Mouse (Mus musculus): ENCODE data around the gene Wdr18. TPM values are rescaled to one million over a fixed set of nuclear protein-coding genes. Genes with fewer than 3 reads are reported as not detected.
A peak's percentile ranks its signal among the peaks of the same experiment; 100 is the strongest.

The Wdr18 gene
- polyA plus RNA-seq, 1 experiment: 63.2 TPM

GRCm38 (mm10) chr10:79926491-79927323, 33.2 kb upstream of the Wdr18 start, which contains the start of gene Arid3a:
Arid3a (plus strand) TSS chr10:79927043.
- Histone ChIP-seq H3K4me3 (ENCODE audit: insufficient read depth, low read length) (peak within 1 kb of the TSS; percentile 80), H3K4me1 (ENCODE audit: control insufficient read depth, insufficient read depth, low read length) (no peaks in the 10 kb centered on the region), H3K27ac (ENCODE audit: insufficient read depth, low read length) (peak within 1 kb of the TSS; percentile 48)
- no peak for TF ChIP-seq POLR2A (IDR thresholded peaks at IDR 0.05; ENCODE audit: extremely low read depth, insufficient read depth, low read length)

- Histone ChIP-seq H3K4me3 (ENCODE audit: insufficient read depth, low read length) (peak overlapping the region; percentile 80), H3K4me1 (ENCODE audit: control insufficient read depth, insufficient read depth, low read length) (no peaks in the 10 kb centered on the region), H3K27ac (ENCODE audit: insufficient read depth, low read length) (peak overlapping the region; percentile 25)
- no peak for TF ChIP-seq POLR2A (IDR thresholded peaks at IDR 0.05; ENCODE audit: extremely low read depth, insufficient read depth, low read length)
- no peak for TF ChIP-seq CTCF (IDR thresholded peaks at IDR 0.05; ENCODE audit: extremely low read depth, insufficient read depth, low read length)
Observed at GRCm38 (mm10) chr10:79927324-79928029, 32.5 kb upstream of the Wdr18 start.

GRCm38 (mm10) chr10:79928030-79928694, 31.8 kb upstream of the Wdr18 start:
- Histone ChIP-seq H3K4me1 (ENCODE audit: control insufficient read depth, insufficient read depth, low read length) (no peaks in the 10 kb centered on the region), H3K4me3 (ENCODE audit: insufficient read depth, low read length) (peak overlapping the region; percentile 80), H3K27ac (ENCODE audit: insufficient read depth, low read length) (0 out of 2 replicates have a peak overlapping the region, but pooled peaks have one; percentile 25)
- TF ChIP-seq CTCF (IDR thresholded peaks at IDR 0.05; ENCODE audit: extremely low read depth, insufficient read depth, low read length): no peak
- no peak for TF ChIP-seq POLR2A (IDR thresholded peaks at IDR 0.05; ENCODE audit: extremely low read depth, insufficient read depth, low read length)

DNA sequence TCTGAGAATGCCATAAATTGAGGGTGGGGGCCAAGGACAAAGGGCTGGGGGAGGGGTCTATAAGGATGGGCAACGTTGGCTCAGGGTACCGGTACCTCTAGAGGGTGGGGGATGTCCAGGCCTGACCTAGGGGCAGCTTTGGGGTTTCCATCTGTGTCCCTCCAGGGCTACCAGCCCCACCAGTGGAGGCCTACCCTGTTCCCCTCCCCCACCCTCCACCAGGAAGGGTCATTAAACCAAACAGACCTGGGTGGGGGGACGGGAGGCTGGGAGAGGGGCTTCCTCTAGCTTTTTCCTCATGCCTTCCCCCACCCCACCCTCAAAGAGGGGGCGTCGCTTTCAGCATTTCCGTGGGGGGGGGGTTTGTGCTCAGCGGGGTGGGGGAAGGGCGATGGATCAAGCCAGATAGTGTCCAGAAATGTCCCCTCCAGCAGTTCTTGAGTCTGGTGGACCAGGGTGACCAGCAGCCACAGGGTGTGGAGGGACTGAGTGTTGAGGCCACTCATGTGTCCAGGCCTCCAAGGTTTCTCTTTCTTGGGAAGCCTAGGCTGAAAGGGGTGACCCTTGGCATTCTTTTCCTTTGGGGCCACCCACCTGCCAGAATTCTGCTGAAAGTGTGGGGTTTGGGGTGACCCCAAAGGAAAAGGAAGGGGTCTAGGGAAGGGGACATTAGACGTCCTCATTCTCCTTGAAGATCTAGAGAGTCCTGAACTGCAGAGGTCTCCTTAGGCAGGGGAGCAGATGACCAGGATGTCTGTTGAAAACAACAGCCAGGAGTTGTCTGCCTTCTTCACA, 30.8 kb upstream of the Wdr18 start:
- no peak overlapping the region for H3K27ac ChIP-seq (ENCODE audit: insufficient read depth, low read length)

DNA sequence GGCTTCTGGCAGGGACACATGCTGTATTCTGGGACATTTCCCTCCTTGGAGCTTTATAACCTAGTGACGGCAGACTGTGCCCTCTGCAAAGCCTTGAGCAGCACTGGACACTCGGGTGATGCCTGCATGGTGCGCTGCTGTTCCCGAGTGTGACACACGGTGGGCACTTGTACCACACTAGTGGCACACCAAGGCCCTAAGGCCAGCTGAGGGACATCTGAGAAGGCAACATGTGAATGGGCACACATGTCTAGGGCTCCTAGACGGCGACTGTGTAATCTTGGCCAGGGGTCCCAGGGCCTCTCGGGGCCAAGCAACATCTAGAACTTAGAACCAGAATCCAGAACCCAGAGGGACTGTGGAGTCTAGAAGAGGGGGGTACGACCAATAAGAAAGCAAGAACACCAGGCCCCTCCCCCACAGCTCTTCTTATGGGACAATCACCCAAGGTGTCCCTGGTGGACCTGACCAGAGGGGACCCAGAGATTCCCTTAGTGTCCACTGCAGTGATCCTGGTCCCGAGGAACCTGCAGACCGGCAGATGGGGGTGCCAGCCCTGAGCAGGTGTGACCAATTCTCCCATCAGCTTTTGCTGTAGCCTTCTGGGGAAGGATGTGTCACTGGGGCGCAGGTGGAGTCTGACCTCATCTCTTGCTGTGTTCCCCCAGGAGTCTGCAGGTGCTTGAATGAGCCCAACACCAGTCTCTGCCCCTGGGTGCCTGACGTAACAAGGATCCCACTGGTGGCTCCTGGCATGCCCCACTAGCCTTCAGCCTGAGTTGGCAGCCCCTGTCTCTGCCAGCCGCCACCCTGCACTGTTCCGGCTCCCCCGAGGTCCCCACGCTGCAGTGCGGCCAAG, 29.8 kb upstream of the Wdr18 start:
- Histone ChIP-seq H3K4me1 (ENCODE audit: control insufficient read depth, insufficient read depth, low read length) (no peaks in the 10 kb centered on the region), H3K27ac (ENCODE audit: insufficient read depth, low read length) (no peak overlapping the region), H3K4me3 (ENCODE audit: insufficient read depth, low read length) (no peak overlapping the region)
- TF ChIP-seq POLR2A (IDR thresholded peaks at IDR 0.05; ENCODE audit: extremely low read depth, insufficient read depth, low read length): no peak
- TF ChIP-seq CTCF (IDR thresholded peaks at IDR 0.05; ENCODE audit: extremely low read depth, insufficient read depth, low read length): no peak

More for the DNA sequence above, 30.8 kb upstream of the Wdr18 start:
- TF ChIP-seq POLR2A (IDR thresholded peaks at IDR 0.05; ENCODE audit: extremely low read depth, insufficient read depth, low read length) (no peak), CTCF (IDR thresholded peaks at IDR 0.05; ENCODE audit: extremely low read depth, insufficient read depth, low read length) (no peak)
- H3K4me1 ChIP-seq (ENCODE audit: control insufficient read depth, insufficient read depth, low read length): no peaks in the 10 kb centered on the region
- H3K4me3 ChIP-seq (ENCODE audit: insufficient read depth, low read length): peak overlapping the region; percentile 80; the same call in 1 of the 2 replicates

GRCm38 (mm10) chr10:79930826-79931186, 29.1 kb upstream of the Wdr18 start:
- TF ChIP-seq CTCF (IDR thresholded peaks at IDR 0.05; ENCODE audit: extremely low read depth, insufficient read depth, low read length) (no peak), POLR2A (IDR thresholded peaks at IDR 0.05; ENCODE audit: extremely low read depth, insufficient read depth, low read length) (no peak)
- Histone ChIP-seq H3K27ac (ENCODE audit: insufficient read depth, low read length) (no peak overlapping the region), H3K4me1 (ENCODE audit: control insufficient read depth, insufficient read depth, low read length) (no peaks in the 10 kb centered on the region), H3K4me3 (ENCODE audit: insufficient read depth, low read length) (no peak overlapping the region)

GRCm38 (mm10) chr10:79931797-79932196, 28.2 kb upstream of the Wdr18 start:
- Histone ChIP-seq H3K4me1 (ENCODE audit: control insufficient read depth, insufficient read depth, low read length) (peaks cover 3% of the 10 kb centered on the region; the same call in 1 of the 2 replicates), H3K27ac (ENCODE audit: insufficient read depth, low read length) (no peak overlapping the region), H3K4me3 (ENCODE audit: insufficient read depth, low read length) (no peak overlapping the region)
- TF ChIP-seq CTCF (IDR thresholded peaks at IDR 0.05; ENCODE audit: extremely low read depth, insufficient read depth, low read length) (no peak), POLR2A (IDR thresholded peaks at IDR 0.05; ENCODE audit: extremely low read depth, insufficient read depth, low read length) (no peak)

- H3K4me1 ChIP-seq (ENCODE audit: control insufficient read depth, insufficient read depth, low read length): peaks cover 3% of the 10 kb centered on the region; the same call in 1 of the 2 replicates
- H3K4me3 ChIP-seq (ENCODE audit: insufficient read depth, low read length): no peak overlapping the region
- no peak overlapping the region for H3K27ac ChIP-seq (ENCODE audit: insufficient read depth, low read length)
- TF ChIP-seq POLR2A (IDR thresholded peaks at IDR 0.05; ENCODE audit: extremely low read depth, insufficient read depth, low read length) (no peak), CTCF (IDR thresholded peaks at IDR 0.05; ENCODE audit: extremely low read depth, insufficient read depth, low read length) (no peak)
Observed at GRCm38 (mm10) chr10:79932736-79933135, 27.2 kb upstream of the Wdr18 start.

Measured in cortical plate, adult 2 months (tissue).